Mouse (Mus musculus): Measurements from ENCODE around the gene Gp1bb.

- TF ChIP-seq CTCF (IDR thresholded peaks at IDR 0.05; ENCODE audit: low read depth) (no peak), EP300 (IDR thresholded peaks at IDR 0.05; ENCODE audit: low read depth) (no peak)
Observed at GRCm38 (mm10) chr16:18631141-18631540, 8.9 kb upstream of the Gp1bb start.

Measured in liver, embryonic 14.5 days (tissue).